Mouse (Mus musculus): ENCODE results near the gene Gm20388. TPM values are rescaled to one million over a fixed set of nuclear protein-coding genes. Genes with fewer than 3 reads are reported as not detected.

Gm20388 gene
- total RNA-seq, 2 experiments from 2014 or later, result 8.8 TPM

DNA sequence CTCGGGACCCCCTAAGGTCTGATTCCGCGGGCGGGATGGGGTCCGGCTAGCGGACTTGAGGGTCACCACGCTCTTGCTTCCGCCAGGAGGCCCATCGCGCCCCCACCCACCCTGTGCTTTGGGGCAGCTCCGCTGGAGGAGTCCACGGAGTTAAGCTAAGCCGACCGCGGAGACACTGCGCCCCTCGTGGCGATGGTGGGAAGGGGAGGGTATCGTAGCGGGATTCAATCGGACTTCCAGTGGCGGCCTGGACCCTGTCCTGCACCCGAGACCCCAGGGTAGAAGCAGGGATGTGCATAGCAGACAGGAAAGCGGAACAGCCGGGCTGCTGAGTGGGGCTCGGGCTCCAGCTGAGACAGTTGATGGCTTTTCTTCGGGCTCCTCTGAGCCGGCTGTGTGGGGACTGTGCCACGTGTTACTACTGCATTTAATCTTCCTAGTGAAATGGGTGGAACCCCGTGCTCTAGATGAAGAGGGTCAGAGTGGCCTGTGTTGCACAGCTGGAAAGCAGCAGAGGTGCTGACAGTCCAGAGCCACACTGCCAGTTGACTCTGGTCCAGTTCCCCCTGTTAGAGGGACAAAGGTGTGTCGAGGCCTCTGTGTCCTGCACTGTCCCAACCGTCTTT is 2320.2 kb downstream of the Gm20388 start:
- DNase-seq (ENCODE audit: extremely low spot score in 1 of 2, low spot score in 1 of 2), result peak; percentile 82 to 84

DNA sequence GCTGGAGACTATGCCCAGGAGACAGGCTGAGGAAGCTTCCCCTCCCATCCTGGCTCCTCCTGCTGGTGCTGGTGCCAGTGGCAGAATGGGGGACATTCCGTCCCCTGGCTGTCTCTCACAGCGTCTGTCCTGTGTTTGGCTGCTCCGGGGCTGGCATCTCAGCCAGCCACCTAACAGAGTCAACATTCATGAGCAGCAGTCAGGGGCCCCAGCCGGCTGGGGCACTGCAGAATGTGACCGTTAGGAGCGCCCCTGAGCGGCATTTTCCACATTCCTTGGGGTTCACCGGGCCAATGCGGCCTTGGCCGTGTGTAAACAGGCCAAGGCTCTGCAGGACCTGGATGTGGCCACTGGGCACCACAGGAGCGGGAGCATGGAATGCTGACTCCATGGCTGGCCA is 2323.4 kb downstream of the Gm20388 start:
- DNase-seq (ENCODE audit: extremely low spot score in 1 of 2, low spot score in 1 of 2), result no peak

DNA sequence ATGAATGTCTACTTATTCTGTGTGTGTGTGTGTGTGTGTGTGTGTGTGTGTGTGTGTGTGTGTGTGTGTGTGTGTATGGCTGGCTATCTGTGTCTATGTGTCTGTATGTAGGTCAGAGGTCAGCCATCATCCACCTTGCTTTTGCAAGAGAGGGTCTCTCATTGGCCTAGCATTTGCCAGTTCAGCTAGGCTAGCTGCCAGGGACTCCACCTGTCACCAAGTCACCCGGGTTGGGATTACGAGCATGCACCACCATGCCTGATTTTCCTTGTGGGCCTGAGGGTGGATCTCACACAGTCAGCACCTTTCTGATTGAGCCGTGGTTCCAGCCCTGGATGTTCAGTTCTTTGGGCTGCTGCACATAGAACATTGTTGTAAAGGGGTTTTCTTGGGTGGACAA is 2325.9 kb downstream of the Gm20388 start:
- DNase-seq (ENCODE audit: extremely low spot score in 1 of 2, low spot score in 1 of 2), result no peak

DNA sequence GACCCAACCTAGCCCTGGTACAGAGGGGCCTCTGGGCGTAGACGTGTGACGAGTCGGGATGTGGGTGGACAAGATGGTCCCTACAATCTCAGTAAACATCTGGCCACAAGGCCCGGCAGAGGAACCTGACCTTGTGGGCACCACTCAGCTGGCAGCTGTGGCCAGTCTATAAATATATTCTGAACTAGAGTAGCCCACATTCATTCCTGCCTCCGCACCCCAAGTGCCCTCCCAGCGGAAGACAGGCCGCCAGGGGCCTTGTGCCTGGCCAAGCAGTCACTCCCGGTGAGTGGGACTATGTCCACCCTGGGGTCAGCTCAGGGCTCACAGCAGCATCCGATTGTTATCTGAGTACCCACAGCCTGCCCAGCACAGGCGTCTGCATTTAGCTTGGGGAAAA is 2327.6 kb downstream of the Gm20388 start:
- DNase-seq (ENCODE audit: extremely low spot score in 1 of 2, low spot score in 1 of 2), result no peak

DNA sequence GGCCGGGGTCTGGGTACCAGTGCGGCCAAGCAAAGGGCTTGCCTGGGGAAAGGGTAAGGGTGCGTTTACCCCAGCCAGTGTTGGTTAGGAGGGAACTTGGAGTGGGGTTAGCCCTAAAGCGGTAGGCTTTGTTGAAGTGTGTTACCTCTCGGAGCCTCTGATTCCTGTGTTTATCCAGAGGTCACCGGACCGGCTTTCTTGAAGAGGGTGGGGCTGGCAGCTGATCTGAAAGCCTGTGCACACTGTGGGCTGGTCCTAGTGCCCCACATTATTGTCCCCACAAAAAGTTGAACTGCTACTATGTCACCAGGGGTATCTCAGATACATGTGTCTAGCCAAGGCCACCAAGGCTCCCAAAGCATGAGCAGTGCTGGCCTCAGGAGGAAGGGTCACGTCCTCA is 2328.1 kb downstream of the Gm20388 start:
- no peak for DNase-seq (ENCODE audit: extremely low spot score in 1 of 2, low spot score in 1 of 2)

DNA sequence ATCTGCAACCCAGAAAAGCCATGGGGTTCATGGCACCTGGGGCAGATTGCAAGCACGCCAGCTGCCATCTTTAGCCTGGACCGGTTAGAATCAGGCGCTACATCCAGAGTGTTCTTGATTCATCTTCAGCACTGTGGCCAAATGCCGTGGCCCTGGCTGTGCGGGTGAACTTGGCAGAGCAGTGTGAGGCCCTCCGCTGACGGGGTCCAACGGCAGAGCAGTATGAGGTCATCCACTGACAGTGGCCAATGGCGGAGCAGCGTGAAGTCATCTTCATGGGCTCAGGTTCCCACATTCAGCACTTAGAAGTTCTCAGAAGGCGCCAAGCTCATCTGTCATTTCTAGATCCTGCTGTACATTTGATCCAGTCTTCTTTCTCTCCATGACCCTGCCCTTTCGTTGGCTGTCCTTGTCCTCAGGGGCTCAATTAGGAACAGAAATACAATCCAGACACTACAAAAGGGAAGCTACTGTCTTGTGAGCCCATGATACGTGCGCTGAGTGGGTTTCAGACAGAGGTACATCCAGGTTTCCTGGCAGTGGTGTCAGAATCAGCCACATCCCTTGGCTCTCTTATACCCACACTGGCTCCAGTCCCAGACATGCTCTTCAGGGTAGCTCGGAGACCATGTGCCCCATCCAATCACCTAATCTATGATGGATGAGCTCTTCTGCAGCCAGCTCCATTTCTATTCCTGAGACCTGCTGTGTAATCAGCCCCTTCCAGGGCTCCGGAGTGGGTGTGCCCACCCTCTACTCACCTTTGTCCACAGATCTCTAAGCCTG is 2329.8 kb downstream of the Gm20388 start:
- DNase-seq (ENCODE audit: extremely low spot score in 1 of 2, low spot score in 1 of 2), result no peak

DNA sequence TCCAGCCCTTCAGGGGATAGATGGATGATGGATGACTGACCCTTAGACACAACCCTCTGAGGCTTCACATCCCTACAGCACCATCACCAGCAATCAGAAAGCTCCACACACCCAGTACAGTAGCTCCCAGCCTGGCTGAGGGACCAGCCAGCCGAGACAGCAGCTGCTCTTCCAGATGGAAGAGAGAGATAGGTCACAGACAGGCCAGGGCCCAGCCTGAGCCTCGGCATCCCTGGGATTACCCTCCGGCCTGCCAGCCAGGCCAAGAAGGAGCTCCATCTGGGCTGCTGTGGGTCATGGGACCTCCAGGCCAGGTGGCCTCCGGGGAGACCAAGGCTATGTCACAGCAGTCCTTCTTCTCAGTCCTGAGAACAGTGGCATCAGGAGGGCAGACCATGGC is 2332.7 kb downstream of the Gm20388 start:
- DNase-seq (ENCODE audit: extremely low spot score in 1 of 2, low spot score in 1 of 2), result no peak

DNA sequence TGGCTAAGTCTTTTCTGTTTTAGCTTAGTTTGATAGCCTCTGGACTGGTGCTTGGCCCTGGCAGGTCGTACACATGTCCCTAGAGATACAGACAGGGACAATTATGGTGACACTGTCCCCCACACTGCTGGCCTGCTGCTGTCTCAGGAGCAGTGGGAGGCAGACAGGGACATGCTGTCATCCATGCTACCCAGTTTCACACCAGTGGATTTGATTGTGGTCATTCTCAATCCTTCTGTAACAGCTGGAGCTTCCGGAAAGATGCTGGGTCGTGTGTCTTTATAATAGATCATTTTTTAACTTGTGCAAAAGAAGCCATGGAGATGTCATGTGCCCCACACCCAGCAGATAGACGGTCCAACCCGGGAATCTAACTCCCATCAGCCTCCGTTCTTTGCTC is 2334.5 kb downstream of the Gm20388 start:
- no peak for DNase-seq (ENCODE audit: extremely low spot score in 1 of 2, low spot score in 1 of 2)

DNA sequence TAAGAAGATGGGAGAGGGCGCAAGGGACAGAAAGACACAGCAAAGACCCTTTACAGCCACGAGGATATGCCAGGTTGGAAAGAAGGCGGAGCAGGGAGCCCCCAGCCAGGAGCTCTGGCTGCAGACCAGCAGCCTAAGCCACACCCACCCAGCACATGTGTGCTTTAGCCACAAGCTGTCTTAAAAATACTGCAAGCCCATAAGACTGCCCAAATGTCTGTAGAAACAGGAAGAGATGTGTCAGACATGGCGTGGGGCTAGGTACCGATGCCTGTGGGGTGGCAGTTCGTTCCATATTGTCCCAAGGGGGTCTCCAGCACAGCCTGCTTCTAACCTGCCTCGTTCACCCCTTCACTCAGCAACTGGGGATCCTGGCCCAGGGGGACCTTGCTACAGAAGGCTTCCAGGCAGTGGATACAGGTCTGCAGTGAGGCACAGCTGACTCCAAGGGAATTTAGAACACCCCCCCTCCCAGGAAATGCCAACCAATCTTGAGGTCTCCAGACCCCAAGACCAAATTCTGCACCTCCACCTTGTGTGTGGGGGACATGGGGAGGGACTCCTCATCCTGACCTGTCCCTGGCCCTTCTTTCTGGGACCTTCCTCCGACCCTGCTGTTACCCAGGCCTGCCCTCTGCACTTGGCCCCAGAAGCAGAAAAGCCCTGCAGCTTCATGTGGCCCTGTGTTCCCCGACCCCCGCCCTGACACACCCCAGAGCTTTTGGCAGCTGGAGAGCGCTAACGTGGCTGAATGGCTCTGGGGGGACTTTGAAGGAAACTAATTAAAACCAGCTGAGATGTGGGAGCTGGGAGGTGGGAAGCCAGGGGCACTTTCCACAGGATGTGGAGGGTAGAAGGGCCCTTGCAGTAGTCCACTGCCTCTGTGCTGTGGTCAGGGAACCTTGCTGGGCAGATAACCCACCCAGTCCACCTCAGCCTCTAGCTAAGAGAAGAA is 2335.9 kb downstream of the Gm20388 start:
- DNase-seq (ENCODE audit: extremely low spot score in 1 of 2, low spot score in 1 of 2), result no peak

DNA sequence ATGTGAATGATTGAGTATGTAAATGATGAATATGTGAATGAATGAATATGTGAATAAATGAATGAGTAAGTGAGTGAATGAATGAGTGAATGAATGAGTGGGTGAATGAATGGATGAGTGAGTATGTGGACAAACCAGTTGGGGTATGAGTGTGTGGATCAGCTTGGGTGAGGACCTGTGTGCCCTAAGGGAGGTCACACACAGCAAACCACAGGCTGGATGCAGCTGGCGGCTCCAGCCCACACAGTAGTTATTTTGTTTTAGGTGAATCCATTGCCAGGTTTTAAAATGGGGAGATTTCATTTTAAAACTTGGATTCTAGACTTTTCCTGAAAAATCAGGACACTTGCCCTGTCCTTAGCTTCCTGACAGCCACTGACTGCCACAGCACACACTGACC is 2341.1 kb downstream of the Gm20388 start:
- DNase-seq (ENCODE audit: extremely low spot score in 1 of 2, low spot score in 1 of 2), result no peak

DNA sequence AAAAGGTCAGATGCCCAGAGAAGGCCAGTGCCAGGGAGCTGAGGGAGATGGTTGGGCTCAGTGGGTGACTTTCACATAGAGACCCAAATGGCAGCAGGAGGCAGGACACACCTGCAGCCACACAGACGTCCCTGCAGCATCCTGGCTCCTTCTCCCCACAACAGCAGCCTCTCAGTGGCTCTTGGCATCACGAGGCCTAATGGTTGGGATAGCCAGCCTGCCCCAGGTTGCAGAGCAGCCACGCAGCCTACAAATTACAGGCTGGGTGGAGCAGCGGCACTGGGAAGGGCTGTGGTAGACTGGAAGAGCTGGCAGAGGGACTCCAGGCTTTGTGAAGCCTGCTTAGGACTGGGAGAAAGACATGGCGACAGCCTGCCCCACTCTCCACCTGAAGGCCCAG is 2341.7 kb downstream of the Gm20388 start:
- no peak for DNase-seq (ENCODE audit: extremely low spot score in 1 of 2, low spot score in 1 of 2)

DNA sequence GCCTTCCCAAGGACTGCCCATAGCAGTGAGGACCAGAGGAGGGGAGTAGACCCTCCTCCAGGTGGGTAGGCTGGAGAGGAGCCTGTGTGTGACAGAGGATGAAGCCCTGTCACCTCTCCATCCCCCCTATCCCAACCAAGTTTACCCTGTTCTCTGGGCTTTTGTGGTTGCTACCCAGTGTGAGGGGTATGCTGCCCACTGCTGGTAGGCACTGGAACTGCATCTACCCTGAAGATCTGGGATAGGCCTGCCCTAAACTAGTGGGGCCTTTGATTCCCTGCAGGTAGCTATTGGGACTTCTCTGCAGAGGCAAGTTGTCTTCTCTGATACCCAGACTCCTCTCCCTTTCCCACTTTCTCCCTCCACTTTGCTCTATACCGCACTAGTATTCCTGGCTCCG is 2348.7 kb downstream of the Gm20388 start:
- DNase-seq (ENCODE audit: extremely low spot score in 1 of 2, low spot score in 1 of 2), result peak; percentile 74 to 90

DNA sequence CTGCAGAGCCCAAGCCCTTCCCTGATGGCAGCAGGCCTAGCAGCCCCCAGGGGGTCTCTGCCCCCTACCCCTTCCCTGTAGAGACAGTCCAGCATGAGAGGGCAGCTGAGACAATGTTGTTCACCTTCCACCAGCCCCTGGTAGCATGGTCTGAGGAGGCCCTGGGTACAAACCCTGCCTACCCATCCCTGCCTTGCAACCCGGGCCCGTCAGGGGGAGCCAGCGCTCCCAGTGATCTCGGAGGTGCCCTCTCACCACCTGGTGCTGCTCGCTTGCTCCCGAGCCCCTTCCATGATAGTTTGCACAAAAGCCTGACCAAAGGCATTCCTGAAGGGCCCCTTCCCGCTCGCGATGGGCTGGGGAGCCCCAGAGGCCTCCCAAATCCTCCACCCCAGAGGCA is 2350.1 kb downstream of the Gm20388 start:
- no peak for DNase-seq (ENCODE audit: extremely low spot score in 1 of 2, low spot score in 1 of 2)

DNA sequence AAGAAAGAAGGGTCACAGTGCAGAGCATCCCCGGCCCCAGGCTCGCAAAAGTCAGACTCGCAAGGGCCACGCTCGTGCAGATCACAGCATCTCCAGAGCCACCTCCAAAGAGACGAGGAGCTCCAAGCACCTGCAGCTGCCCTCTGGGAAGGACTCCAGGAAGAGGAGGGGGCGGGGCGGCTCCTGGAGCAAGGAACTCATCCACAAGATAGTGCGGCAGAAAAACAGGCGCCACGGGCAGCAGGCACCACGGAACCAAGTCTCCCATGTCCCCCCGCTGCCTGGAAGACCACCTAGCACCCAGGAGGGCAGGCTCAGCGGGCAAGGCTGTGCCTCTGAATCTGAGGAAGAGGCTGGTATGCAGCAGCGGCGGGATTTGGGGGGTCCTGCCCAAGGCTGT is 2352.2 kb downstream of the Gm20388 start:
- no peak for DNase-seq (ENCODE audit: extremely low spot score in 1 of 2, low spot score in 1 of 2)

DNA sequence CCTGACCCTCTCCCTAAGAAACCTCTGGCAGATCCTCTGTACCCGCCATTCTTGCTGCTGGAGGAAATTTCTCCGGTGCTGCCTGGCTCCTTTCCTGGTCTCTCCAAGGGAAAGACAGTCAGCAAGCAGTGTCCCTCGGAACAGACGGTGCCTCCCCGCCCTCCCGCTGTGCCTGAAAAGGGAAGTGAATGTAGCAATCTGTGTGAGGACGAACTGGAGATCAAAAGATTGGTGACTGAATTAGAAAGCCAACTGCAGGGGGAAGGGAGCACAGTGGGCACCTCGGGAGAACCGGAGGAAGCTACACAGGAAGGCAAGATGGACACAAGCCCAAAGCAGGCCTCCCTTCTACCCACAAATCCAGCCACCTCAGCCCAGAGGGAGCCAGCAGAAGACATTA is 2353.6 kb downstream of the Gm20388 start:
- DNase-seq (ENCODE audit: extremely low spot score in 1 of 2, low spot score in 1 of 2), result peak in 1 of 2 experiments; percentile 45

DNA sequence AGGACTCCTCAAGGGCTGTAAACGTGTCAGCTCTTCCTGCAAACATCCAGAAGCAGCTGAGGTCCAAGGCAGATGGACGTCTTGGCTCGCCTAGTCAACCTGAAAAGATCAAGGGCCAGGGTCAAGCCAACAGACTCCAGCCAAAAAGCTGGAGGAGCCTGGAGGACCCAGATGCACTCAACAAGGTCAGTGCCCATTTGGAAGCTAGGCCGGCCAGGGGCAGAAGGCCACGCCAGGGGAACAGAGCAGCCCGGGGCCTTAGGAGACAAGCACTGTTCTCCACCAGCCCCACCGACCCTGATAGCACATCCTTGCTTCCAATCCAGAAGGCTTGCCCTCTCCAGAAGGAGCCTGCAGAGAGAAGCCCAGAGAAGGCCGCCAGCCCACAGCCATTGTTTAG is 2354.9 kb downstream of the Gm20388 start:
- no peak for DNase-seq (ENCODE audit: extremely low spot score in 1 of 2, low spot score in 1 of 2)

DNA sequence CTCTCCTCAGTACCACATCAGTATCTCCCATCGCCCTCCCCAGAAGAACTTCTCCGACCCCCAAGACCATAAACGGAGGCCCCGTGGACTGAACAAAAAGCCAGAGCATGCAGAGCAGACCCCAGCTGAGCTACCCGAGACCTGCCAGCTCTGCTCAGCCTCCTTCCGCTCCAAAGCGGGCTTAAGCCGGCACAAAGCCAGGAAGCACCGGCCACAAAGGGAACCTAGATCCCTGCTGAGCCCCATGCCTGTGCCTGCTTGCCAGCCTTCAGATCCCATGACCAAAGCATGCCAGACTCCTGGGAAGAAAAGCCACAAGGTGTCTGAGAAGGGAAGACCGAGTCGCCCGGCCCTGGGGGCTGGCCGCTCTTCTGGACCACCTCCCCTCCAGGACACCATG is 2356.2 kb downstream of the Gm20388 start:
- no peak for DNase-seq (ENCODE audit: extremely low spot score in 1 of 2, low spot score in 1 of 2)

DNA sequence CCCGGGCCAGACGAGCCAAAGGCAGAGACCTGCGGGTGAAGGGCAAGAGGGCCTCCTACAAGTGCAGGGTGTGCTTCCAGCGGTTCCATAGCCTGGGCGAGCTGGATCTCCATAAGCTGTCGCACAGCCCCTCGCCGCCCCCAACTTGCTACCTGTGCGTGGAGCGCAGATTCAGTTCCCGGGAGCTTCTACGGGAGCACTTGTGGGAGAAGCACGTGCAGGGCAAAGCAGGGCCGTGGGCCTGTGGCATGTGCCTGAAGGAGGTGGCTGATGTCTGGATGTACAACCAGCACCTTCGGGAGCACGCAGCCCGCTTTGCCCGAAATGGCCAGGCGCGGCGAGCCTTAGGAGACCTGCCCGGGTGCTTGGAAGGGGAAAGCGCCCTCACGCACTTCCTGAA is 2358.2 kb downstream of the Gm20388 start:
- no peak for DNase-seq (ENCODE audit: extremely low spot score in 1 of 2, low spot score in 1 of 2)

DNA sequence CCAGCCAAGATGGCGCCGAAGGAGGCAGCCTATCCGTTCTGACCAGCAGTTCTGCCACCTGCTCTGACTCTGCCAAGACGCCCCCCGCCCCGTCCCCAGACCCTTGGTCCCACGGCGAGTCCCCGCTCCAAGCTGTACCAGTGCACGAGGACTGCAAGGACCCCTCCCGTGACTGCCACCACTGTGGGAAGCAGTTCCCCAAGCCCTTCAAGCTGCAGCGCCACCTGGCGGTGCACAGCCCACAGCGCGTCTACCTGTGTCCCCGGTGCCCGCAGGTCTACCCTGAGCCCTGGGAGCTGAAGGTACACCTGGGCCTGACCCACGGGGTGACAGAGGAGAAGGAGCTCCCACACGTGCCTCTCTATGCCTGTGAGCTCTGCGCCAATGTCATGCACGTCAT is 2358.8 kb downstream of the Gm20388 start:
- peak; percentile 81 to 88 for DNase-seq (ENCODE audit: extremely low spot score in 1 of 2, low spot score in 1 of 2)

DNA sequence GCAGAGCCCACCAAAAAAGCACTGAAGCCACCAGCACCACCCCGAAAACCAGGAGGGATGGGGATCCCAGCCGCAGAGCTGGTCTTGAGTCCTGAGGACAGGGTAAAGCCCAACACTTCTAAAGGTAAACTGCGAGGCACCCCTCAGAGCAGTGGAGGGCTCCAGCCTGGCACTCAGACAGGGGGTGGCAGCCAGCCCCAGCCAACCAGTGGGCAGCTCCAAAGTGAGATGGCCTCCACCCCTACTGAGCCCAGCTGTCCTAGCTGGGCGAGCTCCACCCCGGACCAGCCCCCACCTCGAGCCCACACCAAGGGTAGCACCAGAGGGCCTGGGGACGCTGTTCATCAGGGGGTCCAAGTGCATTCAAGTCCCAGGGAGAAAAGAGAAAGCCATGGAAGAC is 2359.9 kb downstream of the Gm20388 start:
- DNase-seq (ENCODE audit: extremely low spot score in 1 of 2, low spot score in 1 of 2), result no peak

DNA sequence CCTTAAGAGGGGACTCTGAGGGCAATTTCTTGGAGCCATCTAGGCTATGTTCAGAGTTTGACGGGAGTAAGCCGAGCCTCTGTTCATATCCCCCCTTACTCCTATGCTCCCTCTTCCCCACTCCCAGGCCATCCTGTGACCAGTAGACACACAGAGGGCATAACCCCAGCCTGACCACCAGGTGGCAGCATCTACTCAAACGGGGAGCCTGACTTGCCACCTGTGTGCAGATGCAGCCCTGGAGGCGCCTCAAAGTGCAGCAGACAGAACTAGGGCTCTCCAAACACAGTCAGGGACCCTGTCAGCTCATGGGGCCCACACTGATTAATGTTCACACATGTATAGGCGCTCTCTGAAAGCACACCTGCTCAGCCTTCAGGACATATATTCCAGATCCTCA is 2362.5 kb downstream of the Gm20388 start:
- DNase-seq (ENCODE audit: extremely low spot score in 1 of 2, low spot score in 1 of 2), result peak; percentile 59 to 76
